Mouse (Mus musculus): ENCODE data around the gene Ccdc88c.

Ccdc88c gene

GRCm38 (mm10) chr12:100924646-100925339 lies 104.1 kb downstream of the Ccdc88c start:
- no peak for DNase-seq

GRCm38 (mm10) chr12:100910731-100911130 lies 118.1 kb downstream of the Ccdc88c start:
- peak; percentile 66 for DNase-seq

- DNase-seq = no peak
Observed at GRCm38 (mm10) chr12:100909765-100910164, 119.1 kb downstream of the Ccdc88c start.

- no peak for DNase-seq
Observed at GRCm38 (mm10) chr12:100908298-100909034, 120.4 kb downstream of the Ccdc88c start.

GRCm38 (mm10) chr12:100907598-100908297 lies 121.1 kb downstream of the Ccdc88c start, which contains the start of gene Gpr68:
Gpr68 (minus strand) TSS chr12:100908198.
- DNase-seq = no peak

GRCm38 (mm10) chr12:100906861-100907260 lies 122.0 kb downstream of the Ccdc88c start:
- no peak for DNase-seq

GRCm38 (mm10) chr12:100903761-100904160 lies 125.1 kb downstream of the Ccdc88c start:
- DNase-seq = no peak

- no peak for DNase-seq
Observed at GRCm38 (mm10) chr12:100901386-100901785, 127.5 kb downstream of the Ccdc88c start.

- no peak for DNase-seq
Observed at GRCm38 (mm10) chr12:100900901-100901300, 128.0 kb downstream of the Ccdc88c start.

- DNase-seq = peak; percentile 65
Observed at GRCm38 (mm10) chr12:100899111-100899640, 129.7 kb downstream of the Ccdc88c start.

GRCm38 (mm10) chr12:100897736-100898650 lies 130.9 kb downstream of the Ccdc88c start:
- DNase-seq = no peak

GRCm38 (mm10) chr12:100896661-100897060 lies 132.2 kb downstream of the Ccdc88c start:
- no peak for DNase-seq

GRCm38 (mm10) chr12:100895504-100895903 lies 133.4 kb downstream of the Ccdc88c start:
- DNase-seq = no peak

- DNase-seq = no peak
Observed at GRCm38 (mm10) chr12:100890548-100890947, 138.3 kb downstream of the Ccdc88c start.

GRCm38 (mm10) chr12:100887801-100888258 lies 141.0 kb downstream of the Ccdc88c start:
- DNase-seq = peak; percentile 77

GRCm38 (mm10) chr12:100886877-100887276 lies 142.0 kb downstream of the Ccdc88c start:
- DNase-seq = peak; percentile 51

GRCm38 (mm10) chr12:100885585-100885984 lies 143.3 kb downstream of the Ccdc88c start:
- no peak for DNase-seq

- DNase-seq = no peak
Observed at GRCm38 (mm10) chr12:100883168-100883567, 145.7 kb downstream of the Ccdc88c start.

- no peak for DNase-seq
Observed at GRCm38 (mm10) chr12:100878556-100878955, 150.3 kb downstream of the Ccdc88c start.

GRCm38 (mm10) chr12:100877936-100878335 lies 150.9 kb downstream of the Ccdc88c start:
- no peak for DNase-seq

- DNase-seq = no peak
Observed at GRCm38 (mm10) chr12:100875960-100876359, 152.9 kb downstream of the Ccdc88c start.

GRCm38 (mm10) chr12:100875553-100875952 lies 153.3 kb downstream of the Ccdc88c start:
- DNase-seq = peak; percentile 35

All from right cerebral cortex, postnatal 25 days (tissue).